Mouse (Mus musculus): ENCODE measurements around the gene Olfr628.
"Not testable (repeated sequence)": the region's sequence is repeated elsewhere in the genome, so short reads cannot be mapped to it uniquely, and the experiment has no call there.

Gene Olfr628

GRCm38 (mm10) chr7:103730074-103730473, at the start of gene Olfr628:
Gene Olfr628, plus strand, starts transcription at chr7:103730374.
- DNase-seq: no peak

- DNase-seq: no peak
Measured at GRCm38 (mm10) chr7:103682420-103682819, 47.8 kb upstream of the Olfr628 start, which contains the start of gene Olfr625-ps1. Gene Olfr625-ps1, plus strand, starts transcription at chr7:103682720.

DNA sequence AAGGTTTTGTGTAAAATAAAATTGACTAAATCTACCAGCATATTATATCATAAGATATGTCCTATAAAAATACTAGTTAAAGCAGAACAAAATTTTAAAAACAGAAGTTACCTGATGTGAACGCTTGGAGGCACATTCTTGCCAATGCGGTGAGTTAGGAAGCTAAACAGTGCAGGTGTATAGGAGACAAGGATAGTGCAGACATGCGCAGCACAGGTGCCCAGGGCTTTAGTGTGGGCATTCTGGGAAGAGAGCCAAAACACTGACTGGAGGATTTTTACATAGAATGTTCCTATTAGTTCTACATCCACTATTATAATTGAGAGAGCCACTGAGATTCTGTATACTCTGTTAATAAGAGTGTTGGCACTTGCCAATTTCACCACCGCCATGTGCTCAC, 30.7 kb upstream of the Olfr628 start:
- no peak for DNase-seq

GRCm38 (mm10) chr7:103712024-103712423, 18.1 kb upstream of the Olfr628 start:
- no peak for DNase-seq

DNA sequence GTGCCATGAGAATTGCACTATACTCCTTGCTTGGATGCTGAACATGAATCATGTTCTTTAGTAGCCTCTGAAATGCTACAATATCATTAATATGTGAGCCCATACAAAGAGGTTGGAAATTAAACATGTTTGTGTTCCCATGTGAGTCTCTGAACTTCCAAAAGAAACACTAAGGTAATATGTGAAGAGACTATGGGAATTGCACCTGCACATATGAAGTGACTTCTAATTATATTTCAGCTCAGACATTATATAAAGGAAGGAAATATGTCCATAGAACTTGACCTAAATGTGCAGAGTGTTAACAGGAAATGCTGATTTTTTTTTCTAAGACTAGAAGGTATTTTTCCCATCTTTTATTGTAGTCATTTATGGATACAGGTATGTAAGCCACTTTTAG, 15.8 kb upstream of the Olfr628 start, which contains the start of gene Olfr243:
TSS of gene Olfr243 (plus strand) at position 301 of the 400 bp plus-strand sequence.
- no peak for DNase-seq

DNA sequence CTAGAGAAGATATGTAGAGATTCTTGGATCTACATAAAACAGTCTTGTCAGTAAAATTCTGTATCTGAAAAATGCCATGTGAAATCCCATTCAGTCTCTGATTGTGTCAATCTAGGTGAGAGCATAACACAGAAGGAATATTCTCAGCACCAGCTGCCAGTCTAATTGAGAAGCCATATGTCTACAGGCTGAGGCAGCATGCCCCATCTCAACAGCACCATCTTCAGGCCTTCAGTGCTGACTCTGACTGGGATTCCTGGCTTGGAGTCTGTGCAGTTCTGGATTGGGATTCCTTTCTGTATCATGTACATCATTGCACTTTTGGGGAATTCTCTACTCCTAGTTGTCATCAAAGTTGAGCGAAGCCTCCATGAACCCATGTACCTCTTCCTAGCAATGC, 13.8 kb upstream of the Olfr628 start:
- not testable (repeated sequence) for DNase-seq

- no peak for DNase-seq
Measured at GRCm38 (mm10) chr7:103744843-103745242, 14.7 kb downstream of the Olfr628 start, which contains the start of gene Olfr629. Gene Olfr629, minus strand, starts transcription at chr7:103744943.

GRCm38 (mm10) chr7:103757233-103757632, 27.1 kb downstream of the Olfr628 start, which contains the start of gene Olfr630:
Gene Olfr630, minus strand, starts transcription at chr7:103757333.
- no peak for DNase-seq

GRCm38 (mm10) chr7:103762212-103762611, 32.0 kb downstream of the Olfr628 start:
- not testable (repeated sequence) for DNase-seq

DNA sequence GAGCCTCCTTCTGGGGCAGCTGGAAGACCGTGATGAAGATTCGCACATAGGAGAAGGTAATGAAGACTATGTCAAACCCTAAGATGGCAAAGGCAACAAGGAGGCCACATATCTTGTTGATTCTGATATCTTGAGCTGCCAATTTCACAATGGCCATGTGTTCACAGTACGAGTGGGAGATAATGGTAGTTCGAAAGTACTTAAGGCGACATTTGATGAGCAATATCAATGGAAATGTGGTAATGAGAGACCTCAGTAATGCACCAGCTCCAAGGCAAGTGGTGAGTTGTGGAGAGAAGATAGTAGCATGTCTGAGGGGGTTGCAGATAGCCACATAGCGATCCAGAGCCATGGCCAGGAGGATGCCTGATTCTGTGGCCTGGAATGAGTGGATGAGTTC, 37.5 kb downstream of the Olfr628 start:
- DNase-seq: not testable (repeated sequence)

DNA sequence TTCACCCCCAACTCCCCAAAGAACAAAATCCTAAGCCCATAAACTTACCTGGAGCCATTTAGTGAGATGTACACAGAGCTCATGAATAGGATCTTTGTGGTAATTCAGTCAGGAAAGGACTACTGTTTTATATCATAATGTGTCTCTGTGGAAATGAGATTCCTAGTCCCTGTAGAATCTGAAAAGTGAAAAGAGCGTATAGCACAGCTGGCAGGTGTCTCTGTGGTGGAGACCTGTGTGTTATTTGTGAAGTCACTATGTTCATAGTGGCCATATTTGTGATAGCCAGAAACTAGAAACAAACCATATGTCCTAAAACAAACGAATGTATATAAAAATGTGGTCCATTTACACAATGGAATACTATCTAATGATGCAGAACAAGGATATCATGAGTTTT, 41.3 kb downstream of the Olfr628 start, which contains the start of gene Olfr69:
TSS of gene Olfr69 (minus strand) at position 101 of the 400 bp plus-strand sequence.
- no peak for DNase-seq

DNA sequence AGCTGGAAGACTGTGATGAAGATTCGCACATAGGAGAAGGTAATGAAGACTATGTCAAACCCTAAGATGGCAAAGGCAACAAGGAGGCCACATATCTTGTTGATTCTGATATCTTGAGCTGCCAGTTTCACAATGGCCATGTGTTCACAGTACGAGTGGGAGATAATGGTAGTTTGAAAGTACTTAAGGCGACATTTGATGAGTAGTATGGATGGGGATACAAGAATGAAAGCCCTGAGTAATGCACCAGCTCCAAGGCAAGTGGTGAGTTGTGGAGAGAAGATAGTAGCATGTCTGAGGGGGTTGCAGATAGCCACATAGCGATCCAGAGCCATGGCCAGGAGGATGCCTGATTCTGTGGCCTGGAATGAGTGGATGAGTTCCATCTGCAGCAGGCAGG, 47.5 kb downstream of the Olfr628 start:
- DNase-seq: not testable (repeated sequence)

GRCm38 (mm10) chr7:103779598-103779997, 49.4 kb downstream of the Olfr628 start, which contains the start of gene Olfr68:
Gene Olfr68, minus strand, starts transcription at chr7:103779698.
- DNase-seq: no peak
